Comparison of ENCODE assay signal across 9 mouse cellular contexts in genomic region chr9:79951984-79952383, GRCm38 (mm10).
DNase-seq lines count a peak whose midpoint lies in the region; ATAC-seq lines count a peak whose summit lies in the region.
"Had no signal": no experiment of that assay in that cellular context is flagged by ENCODE, and none has a peak within 500 bp of the region (broad histone marks: within the 10 kb centered on the region; RNA-seq: fewer than 3 reads in every experiment).

No protein-coding gene starts in this region.

- H3K9ac ChIP-seq in hindbrain, embryonic 12.5 days, result no peak overlapping the region
- no peak overlapping the region for H3K9ac ChIP-seq in hindbrain, embryonic 13.5 days
- H3K9ac ChIP-seq in heart, embryonic 11.5 days (ENCODE audit: low read depth, low read length), result no peak overlapping the region
- H3K9ac ChIP-seq in limb, embryonic 13.5 days, result no peak overlapping the region
- no peak overlapping the region for H3K9ac ChIP-seq in forebrain, embryonic 13.5 days
- no peak overlapping the region for H3K9ac ChIP-seq in midbrain, embryonic 16.5 days (ENCODE audit: low read depth, low read length)
- H3K9ac ChIP-seq: hindbrain, embryonic 15.5 days had no signal

- WGBS in hindbrain, embryonic 12.5 days, result 81% methylated on average over 8 of the region's 8 CpGs
- 66% methylated on average over 8 of the region's 8 CpGs for WGBS in hindbrain, embryonic 13.5 days
- 46% methylated on average over 8 of the region's 8 CpGs for WGBS in heart, embryonic 11.5 days (ENCODE audit: insufficient replicate concordance)
- 36% methylated on average over 8 of the region's 8 CpGs for WGBS in limb, embryonic 13.5 days
- 80% methylated on average over 8 of the region's 8 CpGs for WGBS in forebrain, embryonic 13.5 days
- WGBS in midbrain, embryonic 16.5 days, result 83% methylated on average over 8 of the region's 8 CpGs

- H3K4me1 ChIP-seq in hindbrain, embryonic 12.5 days, result peaks cover 3% of the 10 kb centered on the region; the same call in 1 of the 2 replicates
- no peaks in the 10 kb centered on the region for H3K4me1 ChIP-seq in hindbrain, embryonic 13.5 days (replicated peaks)
- H3K4me1 ChIP-seq in brown adipose tissue, adult 24 weeks (ENCODE audit: control insufficient read depth, insufficient read depth, insufficient read length, low read length), result peaks cover 21% of the 10 kb centered on the region; the same call in 1 of the 2 replicates
- peaks cover 27% of the 10 kb centered on the region for H3K4me1 ChIP-seq in heart, embryonic 11.5 days (ENCODE audit: control insufficient read depth, insufficient read depth, low read length)
- H3K4me1 ChIP-seq in limb, embryonic 13.5 days, result peaks cover 13% of the 10 kb centered on the region
- no peaks in the 10 kb centered on the region for H3K4me1 ChIP-seq in forebrain, embryonic 13.5 days
- no peaks in the 10 kb centered on the region for H3K4me1 ChIP-seq in midbrain, embryonic 16.5 days (ENCODE audit: control insufficient read depth, insufficient read depth, low read length)
- H3K4me1 ChIP-seq: hindbrain, embryonic 15.5 days had no signal

- DNase-seq in spleen, postnatal 4 days (ENCODE audit: low spot score in 2 of 2), result no peak

- no peak overlapping the region for H3K4me3 ChIP-seq in hindbrain, embryonic 12.5 days
- no peak overlapping the region for H3K4me3 ChIP-seq in hindbrain, embryonic 13.5 days
- no peak overlapping the region for H3K4me3 ChIP-seq in brown adipose tissue, adult 24 weeks (ENCODE audit: insufficient read depth, low read depth, low read length)
- no peak overlapping the region for H3K4me3 ChIP-seq in heart, embryonic 11.5 days (ENCODE audit: low read depth, low read length)
- no peak overlapping the region for H3K4me3 ChIP-seq in limb, embryonic 13.5 days
- no peak overlapping the region for H3K4me3 ChIP-seq in forebrain, embryonic 13.5 days
- H3K4me3 ChIP-seq in midbrain, embryonic 16.5 days (ENCODE audit: low read depth, low read length), result no peak overlapping the region
- H3K4me3 ChIP-seq: hindbrain, embryonic 15.5 days had no signal

- H3K4me2 ChIP-seq in hindbrain, embryonic 12.5 days (replicated peaks), result no peak overlapping the region
- no peak overlapping the region for H3K4me2 ChIP-seq in hindbrain, embryonic 13.5 days
- H3K4me2 ChIP-seq in heart, embryonic 11.5 days, result peak overlapping the region; percentile 43
- peak overlapping the region; percentile 37 for H3K4me2 ChIP-seq in limb, embryonic 13.5 days (replicated peaks)
- H3K4me2 ChIP-seq in forebrain, embryonic 13.5 days, result no peak overlapping the region
- H3K4me2 ChIP-seq in midbrain, embryonic 16.5 days (ENCODE audit: low read length), result no peak overlapping the region
- H3K4me2 ChIP-seq: hindbrain, embryonic 15.5 days had no signal

- H3K9me3 ChIP-seq in hindbrain, embryonic 12.5 days (replicated peaks), result no peaks in the 10 kb centered on the region
- H3K9me3 ChIP-seq in hindbrain, embryonic 13.5 days, result no peaks in the 10 kb centered on the region
- no peaks in the 10 kb centered on the region for H3K9me3 ChIP-seq in heart, embryonic 11.5 days (replicated peaks; ENCODE audit: control insufficient read depth, low read length)
- H3K9me3 ChIP-seq in limb, embryonic 13.5 days, result no peaks in the 10 kb centered on the region
- H3K9me3 ChIP-seq in forebrain, embryonic 13.5 days (replicated peaks), result no peaks in the 10 kb centered on the region
- no peaks in the 10 kb centered on the region for H3K9me3 ChIP-seq in midbrain, embryonic 16.5 days (replicated peaks; ENCODE audit: control insufficient read depth, low read length, poor library complexity, severe bottlenecking)
- H3K9me3 ChIP-seq: hindbrain, embryonic 15.5 days had no signal

- H3K27me3 ChIP-seq in hindbrain, embryonic 12.5 days, result no peaks in the 10 kb centered on the region
- H3K27me3 ChIP-seq in hindbrain, embryonic 13.5 days, result no peaks in the 10 kb centered on the region
- H3K27me3 ChIP-seq in heart, embryonic 11.5 days (ENCODE audit: control insufficient read depth, insufficient read depth, low read length), result no peaks in the 10 kb centered on the region
- H3K27me3 ChIP-seq in limb, embryonic 13.5 days, result no peaks in the 10 kb centered on the region
- no peaks in the 10 kb centered on the region for H3K27me3 ChIP-seq in forebrain, embryonic 13.5 days
- no peaks in the 10 kb centered on the region for H3K27me3 ChIP-seq in midbrain, embryonic 16.5 days (ENCODE audit: control insufficient read depth, insufficient read depth, low read depth, low read length)
- H3K27me3 ChIP-seq: hindbrain, embryonic 15.5 days had no signal

- no peaks in the 10 kb centered on the region for H3K36me3 ChIP-seq in hindbrain, embryonic 12.5 days
- H3K36me3 ChIP-seq in hindbrain, embryonic 13.5 days, result no peaks in the 10 kb centered on the region
- H3K36me3 ChIP-seq in heart, embryonic 11.5 days (ENCODE audit: control insufficient read depth, insufficient read depth, low read length), result no peaks in the 10 kb centered on the region
- H3K36me3 ChIP-seq in limb, embryonic 13.5 days, result no peaks in the 10 kb centered on the region
- H3K36me3 ChIP-seq in forebrain, embryonic 13.5 days (ENCODE audit: poor library complexity, severe bottlenecking), result no peaks in the 10 kb centered on the region
- H3K36me3 ChIP-seq in midbrain, embryonic 16.5 days (ENCODE audit: control insufficient read depth, insufficient read depth, low read length), result no peaks in the 10 kb centered on the region
- H3K36me3 ChIP-seq: hindbrain, embryonic 15.5 days had no signal

- no peak for ATAC-seq in hindbrain, embryonic 12.5 days (ENCODE audit: low FRiP score)
- no peak for ATAC-seq in hindbrain, embryonic 13.5 days (ENCODE audit: low FRiP score)
- no peak for ATAC-seq in heart, embryonic 11.5 days (replicated peaks; ENCODE audit: insufficient number of reproducible peaks, low FRiP score, low TSS enrichment)
- ATAC-seq in limb, embryonic 13.5 days (ENCODE audit: low FRiP score, low read depth), result no peak
- no peak for ATAC-seq in forebrain, embryonic 13.5 days
- ATAC-seq in midbrain, embryonic 16.5 days, result no peak

- H3K27ac ChIP-seq in hindbrain, embryonic 12.5 days, result 0 out of 2 replicates have a peak overlapping the region, but pooled peaks have one; percentile 4
- no peak overlapping the region for H3K27ac ChIP-seq in hindbrain, embryonic 13.5 days
- peak overlapping the region; percentile 92 for H3K27ac ChIP-seq in brown adipose tissue, adult 24 weeks (replicated peaks; ENCODE audit: low read depth, low read length)
- H3K27ac ChIP-seq in heart, embryonic 11.5 days (ENCODE audit: low read depth, low read length), result peak overlapping the region; percentile 82
- H3K27ac ChIP-seq in limb, embryonic 13.5 days, result no peak overlapping the region
- no peak overlapping the region for H3K27ac ChIP-seq in forebrain, embryonic 13.5 days
- no peak overlapping the region for H3K27ac ChIP-seq in midbrain, embryonic 16.5 days (ENCODE audit: low read length)
- H3K27ac ChIP-seq: hindbrain, embryonic 15.5 days had no signal

Comparison
In these comparisons a context has a peak if more than half of its experiments do, and no peak if none do; other contexts are left out.
1. H3K27ac ChIP-seq: peak in hindbrain, embryonic 12.5 days (single experiment), brown adipose tissue, adult 24 weeks (single experiment) and heart, embryonic 11.5 days (single experiment); none in hindbrain, embryonic 13.5 days (single experiment), limb, embryonic 13.5 days (single experiment), forebrain, embryonic 13.5 days (single experiment) and midbrain, embryonic 16.5 days (single experiment).
2. H3K4me2 ChIP-seq: peak in heart, embryonic 11.5 days (single experiment) and limb, embryonic 13.5 days (single experiment); none in hindbrain, embryonic 12.5 days (single experiment), hindbrain, embryonic 13.5 days (single experiment), forebrain, embryonic 13.5 days (single experiment) and midbrain, embryonic 16.5 days (single experiment).